Mouse (Mus musculus) gastrocnemius, postnatal 25 days (tissue): Measurements from ENCODE around the gene Tnk2. TPM values are rescaled to one million over a fixed set of nuclear protein-coding genes. Genes with fewer than 3 reads are reported as not detected.

Experiments used
- DNase-seq: peaks from one replicate; pipeline ENCODE4 v3.0.0; 2022
- total RNA-seq, 2 experiments: library from RNA; stranded (reverse); gene quantifications; 1 replicate in 1 of 2; 2 replicates in 1 of 2; pipeline ENCODE4 v1.2.3; 2021

Gene Tnk2
- total RNA-seq, 2 experiments from 2014 or later: 35.7 to 41.4 TPM

GRCm38 (mm10) chr16:32712202-32712601 is 68.5 kb downstream of the Tnk2 start:
- DNase-seq: no peak

GRCm38 (mm10) chr16:32713556-32713955 is 69.9 kb downstream of the Tnk2 start:
- DNase-seq: no peak

GRCm38 (mm10) chr16:32715364-32715763 is 71.7 kb downstream of the Tnk2 start:
- DNase-seq: no peak

GRCm38 (mm10) chr16:32723163-32723562 is 79.5 kb downstream of the Tnk2 start:
- no peak for DNase-seq

GRCm38 (mm10) chr16:32723767-32724166 is 80.1 kb downstream of the Tnk2 start:
- DNase-seq: no peak

- no peak for DNase-seq
Measured at GRCm38 (mm10) chr16:32724259-32724658, 80.6 kb downstream of the Tnk2 start.

GRCm38 (mm10) chr16:32726501-32726900 is 82.8 kb downstream of the Tnk2 start:
- DNase-seq: no peak

- DNase-seq: no peak
Measured at GRCm38 (mm10) chr16:32728240-32728639, 84.6 kb downstream of the Tnk2 start.

GRCm38 (mm10) chr16:32728730-32729129 is 85.1 kb downstream of the Tnk2 start:
- no peak for DNase-seq

Other genes starting within 250 kb of the Tnk2 start
- not detected for gene Tm4sf19, start 243.4 kb upstream of the Tnk2 start, total RNA-seq
- 1 to 10 TPM; 4.1 to 4.3 TPM for gene Tctex1d2, start 224.2 kb upstream of the Tnk2 start, total RNA-seq
- gene Pcyt1a, start 213.0 kb upstream of the Tnk2 start, total RNA-seq: 100 to 1,000 TPM in 1 of 2 experiments, 10 to 100 TPM in 1; 95.5 to 104 TPM
- gene Slc51a, start 156.0 kb upstream of the Tnk2 start, total RNA-seq: not detected
- gene Zdhhc19, start 147.6 kb upstream of the Tnk2 start, total RNA-seq: not detected
- gene Tfrc, start 35.0 kb upstream of the Tnk2 start, total RNA-seq: 100 to 1,000 TPM; 192 to 211 TPM
- gene Muc4, start 92.0 kb downstream of the Tnk2 start, total RNA-seq: under 1 TPM; 0.08 to 0.43 TPM
- gene Muc20, start 153.6 kb downstream of the Tnk2 start, total RNA-seq: under 1 TPM; 0.28 to 0.64 TPM
- gene Smbd1, start 166.6 kb downstream of the Tnk2 start, total RNA-seq: not detected
- 10 to 100 TPM; 79.8 to 85.6 TPM for gene Fyttd1, start 233.6 kb downstream of the Tnk2 start, total RNA-seq
- gene Rubcn, start 233.9 kb downstream of the Tnk2 start, total RNA-seq: 10 to 100 TPM; 24.3 to 26.7 TPM